Mouse (Mus musculus) NIH3T3 (cell line): Measurements from ENCODE around the gene Pknox2.

ENCODE experiments used
- DNase-seq: peaks from one replicate; pipeline ENCODE4 v3.0.0-alpha.2; 2012; ENCODE audit warnings: low read depth

Pknox2 gene

DNA sequence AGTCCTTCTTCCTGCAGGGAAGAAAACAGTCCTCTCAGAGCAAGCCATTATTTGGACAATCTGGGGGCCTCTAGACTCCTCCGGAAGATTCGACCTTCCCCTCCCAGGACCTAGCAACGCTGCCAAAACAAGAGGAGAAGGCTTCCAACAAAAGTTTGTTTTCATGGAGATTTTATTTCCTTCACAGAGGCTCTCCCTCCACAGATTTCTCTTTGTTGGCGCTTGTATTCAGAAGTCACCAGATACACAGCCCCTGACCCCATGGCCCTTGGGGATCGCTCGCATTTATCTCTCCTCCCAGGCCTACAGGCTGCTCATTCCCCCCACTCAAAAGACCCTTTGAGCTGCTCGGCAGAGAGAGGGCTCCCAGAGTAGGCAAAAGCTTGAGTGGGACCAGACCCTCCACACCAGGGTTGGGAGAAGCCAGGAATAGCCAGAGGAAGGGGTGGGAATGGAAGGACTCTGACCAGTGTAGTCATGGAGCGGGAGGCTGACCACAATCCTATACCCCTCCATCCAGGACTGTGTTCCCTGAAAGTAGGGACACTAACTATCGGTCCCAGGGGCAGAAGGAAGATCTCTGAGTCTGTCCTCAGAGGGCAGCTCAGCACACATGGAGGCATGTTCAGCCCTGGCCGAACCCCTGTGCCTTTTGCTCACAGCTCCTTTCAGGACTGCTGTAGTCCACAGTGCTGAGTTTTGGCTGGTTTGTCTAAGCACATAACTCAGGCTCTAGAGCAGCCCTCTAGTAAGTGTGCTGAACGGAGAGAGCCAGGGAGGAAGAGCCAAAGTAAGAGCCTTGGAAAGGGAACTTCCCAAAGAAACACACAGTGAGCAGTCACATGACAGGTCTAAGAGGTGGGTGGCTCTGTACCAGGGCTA lies 45.9 kb downstream of the Pknox2 start:
- no peak for DNase-seq

DNA sequence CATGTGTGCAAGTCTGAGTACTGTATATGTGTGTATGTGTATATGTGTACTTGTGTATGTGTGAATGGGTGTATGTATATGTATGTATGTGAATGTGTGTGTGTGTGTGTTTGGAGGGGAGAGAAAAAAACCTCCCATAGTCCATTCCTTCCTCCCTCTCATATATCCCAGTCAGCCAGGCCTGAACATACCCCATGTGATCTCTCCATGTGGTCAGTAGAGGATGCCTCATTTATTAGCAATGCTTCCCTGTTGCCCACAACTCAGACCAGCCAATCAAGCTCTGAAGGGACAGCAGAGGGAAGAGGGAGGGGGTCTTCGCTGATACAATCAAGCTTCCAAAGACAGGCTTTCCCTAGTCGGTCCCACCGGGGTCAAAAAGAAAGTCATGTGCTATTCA lies 47.6 kb downstream of the Pknox2 start:
- DNase-seq, result peak; percentile 20

DNA sequence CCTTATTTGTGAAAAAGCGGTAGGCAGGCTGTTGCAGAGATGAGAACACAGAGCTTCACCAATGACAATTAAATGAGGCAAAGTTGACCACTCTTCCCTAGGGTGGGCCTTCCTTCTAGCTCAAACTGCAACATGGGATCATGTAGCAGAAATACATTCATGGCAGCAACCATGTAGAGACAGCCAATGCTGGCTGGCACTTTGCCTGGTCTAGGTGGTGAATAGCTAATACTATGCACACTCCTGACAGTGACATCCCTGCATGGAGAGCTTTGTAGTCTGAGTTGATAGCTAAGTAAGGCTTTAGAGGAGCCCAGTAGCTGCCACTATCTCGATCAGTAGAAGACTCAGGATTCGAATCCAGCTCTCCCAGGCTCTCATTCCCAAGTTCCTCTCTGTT lies 48.6 kb downstream of the Pknox2 start:
- DNase-seq, result peak; percentile 9

GRCm38 (mm10) chr9:37094230-37094990 lies 52.8 kb downstream of the Pknox2 start:
- DNase-seq, result no peak

- no peak for DNase-seq
These were observed 54.1 kb downstream of the Pknox2 start for GRCm38 (mm10) chr9:37093086-37093485.

DNA sequence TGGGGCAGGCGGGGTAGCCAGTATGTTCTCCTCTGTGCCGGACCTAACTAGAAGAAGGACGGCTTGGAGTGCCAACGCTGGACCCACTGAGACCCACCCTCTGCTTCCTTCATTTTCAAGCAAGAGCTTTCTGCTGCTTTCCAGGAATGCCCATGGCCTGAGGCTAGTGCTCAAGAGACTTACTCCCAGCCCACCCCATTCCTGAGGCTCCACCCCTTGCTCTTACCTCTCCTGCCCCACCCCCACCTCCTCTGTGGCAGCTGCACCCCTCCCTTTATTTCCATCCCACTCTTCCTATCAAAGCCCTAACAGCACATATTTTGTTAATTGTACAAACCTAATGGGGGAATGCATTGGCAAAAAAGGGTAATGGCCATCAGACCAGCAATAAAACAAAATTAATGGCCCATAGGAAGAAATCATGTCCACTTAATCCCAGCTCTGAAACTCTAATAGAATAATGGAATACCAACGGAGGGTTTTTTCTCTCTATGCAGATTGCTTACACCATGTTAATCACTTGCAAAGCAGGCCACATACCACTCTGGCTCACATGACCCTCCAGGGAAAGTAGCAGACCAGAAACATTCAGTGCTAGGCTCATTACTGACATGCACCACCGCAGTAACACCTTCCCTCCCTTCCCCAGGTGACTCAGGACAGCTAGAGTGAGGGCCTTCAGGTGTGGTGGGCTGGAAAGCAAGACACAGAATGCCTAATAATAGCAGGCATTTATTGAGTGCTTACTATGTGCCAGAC lies 57.1 kb downstream of the Pknox2 start:
- no peak for DNase-seq

GRCm38 (mm10) chr9:37085370-37085769 lies 61.8 kb downstream of the Pknox2 start:
- peak; percentile 69 for DNase-seq

GRCm38 (mm10) chr9:37082246-37082645 lies 65.0 kb downstream of the Pknox2 start:
- DNase-seq, result no peak

GRCm38 (mm10) chr9:37080309-37080708 lies 66.9 kb downstream of the Pknox2 start:
- no peak for DNase-seq

DNA sequence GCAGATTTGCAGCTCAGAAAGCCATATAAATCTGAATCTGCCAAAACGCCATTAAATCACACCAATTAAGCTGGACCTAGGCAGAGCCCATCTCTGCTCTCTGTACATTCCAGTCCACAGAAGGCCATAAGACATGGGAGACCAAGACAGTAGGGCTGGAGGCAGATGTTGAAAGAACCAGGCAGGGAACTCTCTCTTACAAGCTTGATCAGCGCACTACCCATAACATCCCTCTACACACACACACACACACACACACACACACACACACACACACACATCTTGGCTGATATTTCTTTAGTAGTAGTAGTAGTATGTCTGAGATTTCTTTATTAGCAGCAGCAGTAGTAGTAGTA lies 70.2 kb downstream of the Pknox2 start:
- DNase-seq, result no peak

DNA sequence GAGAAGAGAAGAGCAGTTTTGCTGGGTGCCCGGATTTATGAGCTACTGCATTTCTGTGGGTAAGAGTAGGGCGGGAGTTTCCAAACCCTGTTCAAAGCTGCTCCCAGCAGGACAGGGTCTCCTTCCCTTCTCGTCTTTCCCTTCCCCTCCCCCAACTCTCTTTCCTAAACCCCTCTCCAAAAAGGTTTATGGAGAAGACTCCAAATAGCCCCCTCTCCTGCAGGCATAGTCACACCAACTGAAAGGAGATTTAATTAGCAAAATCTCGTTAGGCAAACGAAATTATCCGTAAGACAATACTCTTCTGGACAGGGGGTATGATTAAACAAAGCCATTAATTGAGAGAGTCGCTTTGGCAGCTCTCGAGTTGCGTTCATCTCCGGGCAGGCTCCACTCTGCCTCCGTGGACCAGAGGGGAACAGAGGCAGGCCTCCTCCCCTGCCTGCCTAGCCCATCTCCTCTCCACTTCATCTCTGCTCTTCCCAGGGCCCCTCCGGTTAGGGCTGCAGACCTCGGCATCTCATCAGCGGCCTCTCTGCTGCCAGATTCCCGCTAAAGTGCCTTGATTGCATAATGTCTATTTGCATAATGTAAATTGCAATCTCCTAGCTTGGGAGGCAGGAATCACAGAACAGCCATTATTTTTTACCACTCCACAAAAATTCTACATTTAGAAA lies 70.7 kb downstream of the Pknox2 start:
- DNase-seq, result no peak

- no peak for DNase-seq
These were observed 71.3 kb downstream of the Pknox2 start for GRCm38 (mm10) chr9:37075903-37076302.

- DNase-seq, result peak; percentile 3
These were observed 77.6 kb downstream of the Pknox2 start for GRCm38 (mm10) chr9:37069391-37070312.

- DNase-seq, result no peak
These were observed 79.8 kb downstream of the Pknox2 start for GRCm38 (mm10) chr9:37067473-37067830.

- DNase-seq, result no peak
These were observed 80.3 kb downstream of the Pknox2 start for GRCm38 (mm10) chr9:37066732-37067472.

GRCm38 (mm10) chr9:37061627-37062026 lies 85.6 kb downstream of the Pknox2 start:
- DNase-seq, result no peak

- DNase-seq, result peak; percentile 59
These were observed 92.5 kb downstream of the Pknox2 start for GRCm38 (mm10) chr9:37054703-37055102.

- DNase-seq, result peak; percentile 71
These were observed 93.3 kb downstream of the Pknox2 start for GRCm38 (mm10) chr9:37053601-37054512.

GRCm38 (mm10) chr9:37053041-37053440 lies 94.2 kb downstream of the Pknox2 start:
- no peak for DNase-seq
